Mouse (Mus musculus): ENCODE measurements around the gene Cdhr5. TPM values are rescaled to one million over a fixed set of nuclear protein-coding genes. Genes with fewer than 3 reads are reported as not detected.
A peak's percentile ranks its signal among the peaks of the same experiment; 100 is the strongest.

The Cdhr5 gene
- not detected for polyA plus RNA-seq (2017; shearing (Covaris generic))

GRCm38 (mm10) chr7:141276546-141276945 is at the start of gene Cdhr5:
Cdhr5 (minus strand) TSS chr7:141276786.
- ATAC-seq: no peak

- no peak for ATAC-seq
Measured at GRCm38 (mm10) chr7:141324686-141325085, 48.1 kb upstream of the Cdhr5 start.

- ATAC-seq: no peak
Measured at GRCm38 (mm10) chr7:141319446-141319845, 42.9 kb upstream of the Cdhr5 start.

GRCm38 (mm10) chr7:141317619-141318132 is 41.1 kb upstream of the Cdhr5 start:
- no peak for ATAC-seq

GRCm38 (mm10) chr7:141315974-141316373 is 39.4 kb upstream of the Cdhr5 start:
- peak; percentile 82 for ATAC-seq

GRCm38 (mm10) chr7:141315076-141315475 is 38.5 kb upstream of the Cdhr5 start:
- no peak for ATAC-seq

- ATAC-seq: no peak
Measured at GRCm38 (mm10) chr7:141314416-141314815, 37.8 kb upstream of the Cdhr5 start.

GRCm38 (mm10) chr7:141304537-141304936 is 28.0 kb upstream of the Cdhr5 start:
- ATAC-seq: no peak

- peak; percentile 87 for ATAC-seq
Measured at GRCm38 (mm10) chr7:141302702-141303268, 26.2 kb upstream of the Cdhr5 start.

- ATAC-seq: no peak
Measured at GRCm38 (mm10) chr7:141301386-141301785, 24.8 kb upstream of the Cdhr5 start.

GRCm38 (mm10) chr7:141299175-141299574 is 22.6 kb upstream of the Cdhr5 start:
- no peak for ATAC-seq

GRCm38 (mm10) chr7:141297926-141298650 is 21.5 kb upstream of the Cdhr5 start:
- ATAC-seq: no peak

- ATAC-seq: no peak
Measured at GRCm38 (mm10) chr7:141294479-141294878, 17.9 kb upstream of the Cdhr5 start.

GRCm38 (mm10) chr7:141293852-141294471 is 17.4 kb upstream of the Cdhr5 start:
- no peak for ATAC-seq

- no peak for ATAC-seq
Measured at GRCm38 (mm10) chr7:141292583-141293388, 16.2 kb upstream of the Cdhr5 start.

GRCm38 (mm10) chr7:141291921-141292582 is 15.5 kb upstream of the Cdhr5 start, which contains the start of gene Drd4:
Drd4 (plus strand) TSS chr7:141292006.
- ATAC-seq: no peak

GRCm38 (mm10) chr7:141288042-141288441 is 11.5 kb upstream of the Cdhr5 start:
- ATAC-seq: no peak

- ATAC-seq: no peak
Measured at GRCm38 (mm10) chr7:141282756-141283155, 6.2 kb upstream of the Cdhr5 start.

- no peak for ATAC-seq
Measured at GRCm38 (mm10) chr7:141281442-141281841, 4.9 kb upstream of the Cdhr5 start.

GRCm38 (mm10) chr7:141278766-141279590 is 2.4 kb upstream of the Cdhr5 start, which contains the start of gene Sct:
Sct (minus strand) TSS chr7:141279133.
- ATAC-seq: no peak
